Mouse (Mus musculus) G1E-ER4 (cell line): Measurements from ENCODE around the gene Myzap. TPM values are rescaled to one million over a fixed set of nuclear protein-coding genes. Genes with fewer than 3 reads are reported as not detected.

ENCODE experiments used
- GATA1 ChIP-seq: IDR thresholded peaks from one replicate; pipeline ENCODE4 v1.8.0; 2012; ENCODE audit warnings: low read length, inconsistent platforms
- polyA plus RNA-seq: library from polyadenylated mRNA; stranded (reverse); fragments of >175 nt; gene quantifications from 2 replicates; pipeline ENCODE4 v1.2.3, GENCODE M21; 2012

Myzap gene
- polyA plus RNA-seq, 1 experiment: not detected

GRCm38 (mm10) chr9:71519836-71520235, 72.3 kb downstream of the Myzap start:
- no peak for TF ChIP-seq GATA1

GRCm38 (mm10) chr9:71517487-71517886, 74.7 kb downstream of the Myzap start:
- TF ChIP-seq GATA1: no peak

- no peak for TF ChIP-seq GATA1
These were observed 76.3 kb downstream of the Myzap start for GRCm38 (mm10) chr9:71515862-71516261.

- no peak for TF ChIP-seq GATA1
These were observed 78.6 kb downstream of the Myzap start for GRCm38 (mm10) chr9:71513566-71513965.

- no peak for TF ChIP-seq GATA1
These were observed 79.3 kb downstream of the Myzap start for GRCm38 (mm10) chr9:71512899-71513298.

GRCm38 (mm10) chr9:71498391-71499182, 93.6 kb downstream of the Myzap start:
- no peak for TF ChIP-seq GATA1

GRCm38 (mm10) chr9:71496637-71497036, 95.5 kb downstream of the Myzap start:
- TF ChIP-seq GATA1: no peak

GRCm38 (mm10) chr9:71493771-71494170, 98.4 kb downstream of the Myzap start:
- no peak for TF ChIP-seq GATA1

GRCm38 (mm10) chr9:71492296-71493025, 99.7 kb downstream of the Myzap start:
- no peak for TF ChIP-seq GATA1

- no peak for TF ChIP-seq GATA1
These were observed 102.1 kb downstream of the Myzap start for GRCm38 (mm10) chr9:71490076-71490475.

GRCm38 (mm10) chr9:71486127-71486526, 106.0 kb downstream of the Myzap start:
- TF ChIP-seq GATA1: no peak

GRCm38 (mm10) chr9:71485475-71486094, 106.6 kb downstream of the Myzap start, which contains the start of gene Polr2m:
Gene Polr2m (minus strand): TSS chr9:71485935.
- no peak for TF ChIP-seq GATA1

- no peak for TF ChIP-seq GATA1
These were observed 107.2 kb downstream of the Myzap start for GRCm38 (mm10) chr9:71484871-71485474.

- TF ChIP-seq GATA1: peak; percentile 43
These were observed 111.9 kb downstream of the Myzap start for GRCm38 (mm10) chr9:71480305-71480704.

- TF ChIP-seq GATA1: no peak
These were observed 112.7 kb downstream of the Myzap start for GRCm38 (mm10) chr9:71479413-71479812.

- no peak for TF ChIP-seq GATA1
These were observed 113.6 kb downstream of the Myzap start for GRCm38 (mm10) chr9:71478596-71478995.
